Mouse (Mus musculus) c-Kit-positive CD71-negative TER-119-negative erythroid progenitor cells, embryonic 14.5 days (primary cell): ENCODE data around the gene Itgb6.

ENCODE experiments used
- DNase-seq: peaks from one replicate; pipeline ENCODE4 v3.0.0-alpha.2; 2013; ENCODE audit warnings: low read depth

The Itgb6 gene

DNA sequence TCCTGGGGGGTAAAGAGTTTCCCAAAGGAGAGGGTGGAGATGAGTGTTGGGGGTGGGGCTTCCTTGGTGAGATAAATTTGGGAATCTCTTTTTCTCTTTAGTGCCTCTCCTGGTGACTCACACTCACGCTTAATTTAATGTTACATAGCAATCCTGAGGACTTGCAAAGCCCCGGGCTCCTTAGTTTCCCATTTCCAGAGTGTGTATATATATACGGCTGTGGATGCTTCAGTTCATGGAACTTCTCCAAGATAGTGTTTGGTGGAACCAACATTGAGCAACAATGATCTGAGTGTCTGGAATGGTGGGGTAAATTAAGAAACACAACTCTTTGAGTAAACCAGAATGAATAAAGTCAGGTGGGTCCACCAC lies 108.6 kb downstream of the Itgb6 start:
- no peak for DNase-seq

DNA sequence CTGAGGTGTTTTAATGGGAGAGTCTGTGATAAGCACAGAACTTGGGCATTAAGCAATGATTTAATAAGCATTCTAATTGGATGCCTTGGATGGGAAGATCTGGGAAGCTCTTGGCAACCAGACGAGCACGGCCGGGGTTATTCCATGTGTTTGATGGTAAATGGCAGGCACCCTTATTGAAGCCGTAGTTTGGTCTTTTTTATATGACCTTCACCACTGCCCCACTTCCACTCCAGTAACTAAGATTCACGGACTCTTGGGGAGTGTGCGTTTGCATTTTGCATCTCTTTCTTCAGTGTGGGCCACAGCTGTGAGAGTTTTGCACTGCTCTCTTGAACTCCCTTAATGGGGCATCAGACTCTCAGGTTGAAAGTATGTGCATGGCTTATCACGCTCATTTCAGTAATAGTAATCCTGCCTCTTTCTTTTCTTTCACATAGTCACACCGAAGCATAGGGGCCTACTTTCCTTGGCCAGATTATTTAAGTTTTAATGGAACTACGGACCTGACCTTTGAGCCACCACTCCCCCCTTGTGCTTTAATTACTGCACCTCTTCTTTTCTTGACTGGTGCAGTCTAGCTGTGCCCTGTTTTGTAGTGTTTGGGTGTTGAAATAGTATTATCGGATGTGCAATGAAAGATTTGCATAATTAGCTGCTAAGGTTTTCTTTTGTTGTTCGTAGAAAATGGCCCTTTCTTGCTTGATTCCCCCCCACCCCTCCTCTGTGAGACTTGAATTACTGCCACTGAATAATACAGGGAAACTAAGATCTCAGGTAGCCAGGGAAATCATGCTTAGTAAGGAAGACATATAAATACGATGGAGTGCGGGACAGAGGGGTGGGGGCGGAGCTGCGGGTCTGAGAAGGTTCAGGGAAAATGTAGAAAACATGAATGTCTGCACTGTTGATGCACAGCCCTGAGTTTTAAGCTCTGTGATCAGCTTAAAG lies 109.3 kb downstream of the Itgb6 start:
- no peak for DNase-seq

DNA sequence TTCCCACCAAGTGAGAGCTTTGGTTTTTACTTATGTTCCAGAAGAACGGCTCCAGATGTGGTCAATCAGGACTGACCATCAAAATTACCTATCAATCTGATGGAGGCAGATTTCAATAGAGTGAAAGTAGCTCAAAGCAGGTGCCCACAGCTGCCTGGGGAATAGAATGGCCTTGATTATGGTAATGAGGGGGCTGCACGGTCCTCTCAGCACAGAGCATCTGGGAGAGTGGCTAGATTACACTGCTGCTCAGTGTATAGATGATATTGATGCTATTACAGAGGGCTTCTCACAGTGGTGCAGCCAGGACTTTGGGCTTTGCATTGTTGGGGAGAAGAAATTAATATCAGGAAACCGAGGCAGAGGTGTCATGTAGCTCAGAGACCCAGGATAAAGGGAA lies 110.8 kb downstream of the Itgb6 start:
- no peak for DNase-seq

DNA sequence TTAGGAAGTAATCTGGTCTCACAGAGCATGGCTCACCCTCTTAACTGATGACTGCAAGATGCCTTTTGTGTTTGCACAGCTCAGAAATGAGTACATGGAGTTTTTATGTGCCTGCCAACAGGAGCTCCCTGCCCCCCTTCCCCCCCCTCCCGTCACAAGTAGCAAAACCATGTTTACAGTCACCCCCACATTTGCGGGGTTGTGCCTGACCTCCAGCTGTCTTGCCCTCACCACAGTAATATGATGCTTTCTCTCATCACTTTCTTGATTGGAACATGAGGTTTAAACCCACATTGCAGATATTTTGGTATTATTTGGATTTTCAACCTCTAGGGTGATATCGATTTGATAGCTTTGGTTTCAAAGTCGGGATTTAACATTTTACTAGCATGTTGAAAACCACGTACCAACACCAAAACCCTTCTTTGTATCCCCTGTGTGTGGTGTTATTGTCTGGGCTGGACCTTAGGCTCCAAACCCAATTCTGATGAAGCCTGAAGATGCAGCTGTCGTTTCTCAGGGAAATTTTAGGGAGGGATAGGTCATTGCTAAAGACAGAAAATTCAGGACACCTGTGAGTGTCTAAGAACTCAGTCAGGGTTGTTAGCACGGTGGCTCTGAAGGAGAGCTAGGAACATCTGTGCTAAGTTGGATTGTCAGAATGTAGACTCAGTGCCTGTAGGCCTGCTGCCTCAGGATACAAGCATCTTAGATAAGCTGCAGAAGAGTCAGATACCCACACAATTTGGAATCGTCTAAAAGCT lies 112.8 kb downstream of the Itgb6 start:
- DNase-seq, result no peak

DNA sequence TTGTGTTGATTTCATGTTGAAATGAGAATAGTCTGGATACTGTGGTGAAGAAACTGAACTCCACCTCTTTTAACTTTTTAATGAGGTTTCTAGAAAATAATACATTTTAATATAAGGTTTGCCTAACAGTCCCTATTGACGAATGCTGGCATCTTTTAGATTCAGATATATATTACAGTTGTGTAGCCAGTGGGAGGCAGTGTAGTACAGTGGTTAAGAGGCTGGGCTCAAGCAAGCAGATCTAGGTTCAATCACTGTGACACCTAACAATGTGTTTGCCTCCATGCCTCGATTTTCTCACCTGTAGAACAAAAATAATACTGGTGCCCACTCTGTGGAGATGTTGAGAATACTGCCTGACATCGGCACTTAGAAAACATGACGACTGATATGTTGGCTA lies 114.5 kb downstream of the Itgb6 start:
- DNase-seq, result no peak

DNA sequence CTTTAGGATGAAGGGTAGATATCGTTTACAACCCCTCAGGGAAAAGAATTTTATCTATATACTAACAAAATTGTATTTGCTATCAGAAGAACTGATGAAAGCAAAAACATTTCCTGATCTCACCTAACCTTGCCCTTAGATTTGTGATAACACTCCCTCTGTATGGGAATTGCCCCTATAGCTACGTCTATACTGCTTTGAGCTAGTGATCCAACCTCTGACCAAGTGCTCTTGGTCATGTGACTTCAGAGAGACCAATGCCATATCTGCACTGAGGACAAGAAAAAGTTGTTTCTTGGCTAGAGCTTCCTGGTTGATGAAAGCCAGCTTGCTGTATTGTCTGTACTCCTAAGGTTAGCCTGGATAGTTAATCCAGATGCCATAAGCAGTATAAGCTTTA lies 121.1 kb downstream of the Itgb6 start:
- no peak for DNase-seq

DNA sequence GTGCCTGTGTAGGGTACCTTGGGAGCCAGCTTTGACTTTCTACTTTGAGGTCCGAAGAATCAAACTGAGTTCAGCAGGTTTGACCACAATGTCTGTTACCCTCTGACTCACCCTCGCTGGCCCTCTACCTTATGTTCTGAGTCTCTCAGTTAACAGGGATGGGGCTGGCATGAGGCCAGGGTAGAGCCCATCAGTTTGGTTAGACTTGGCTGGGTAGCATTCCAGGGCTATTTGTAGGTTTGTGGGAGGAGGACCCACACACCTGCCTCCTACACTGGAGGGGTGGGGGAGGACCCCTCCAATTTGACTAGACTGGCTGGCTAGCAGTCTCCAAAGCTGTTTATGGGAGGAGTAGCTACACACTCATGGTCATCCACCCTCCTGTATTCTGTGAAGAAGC lies 121.6 kb downstream of the Itgb6 start:
- DNase-seq, result no peak

DNA sequence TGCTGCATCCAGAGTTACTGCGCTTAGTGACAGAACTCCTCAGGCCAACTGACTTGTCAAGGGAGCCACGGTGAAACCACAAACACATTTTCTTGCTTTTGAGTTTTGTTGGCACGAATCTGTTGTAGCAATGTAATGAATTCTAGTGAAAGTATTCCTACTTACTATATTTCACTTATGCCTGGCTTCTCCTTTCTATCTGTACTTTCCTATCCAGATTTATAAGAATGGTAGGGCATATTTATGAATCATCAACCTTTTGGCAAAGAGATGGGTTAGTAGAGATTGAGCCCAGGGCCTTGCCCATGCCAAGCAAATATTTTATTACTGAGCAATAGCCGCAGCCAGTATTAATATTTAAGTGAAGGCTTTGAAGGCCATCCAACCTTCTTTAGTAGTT lies 139.0 kb downstream of the Itgb6 start:
- DNase-seq, result no peak

DNA sequence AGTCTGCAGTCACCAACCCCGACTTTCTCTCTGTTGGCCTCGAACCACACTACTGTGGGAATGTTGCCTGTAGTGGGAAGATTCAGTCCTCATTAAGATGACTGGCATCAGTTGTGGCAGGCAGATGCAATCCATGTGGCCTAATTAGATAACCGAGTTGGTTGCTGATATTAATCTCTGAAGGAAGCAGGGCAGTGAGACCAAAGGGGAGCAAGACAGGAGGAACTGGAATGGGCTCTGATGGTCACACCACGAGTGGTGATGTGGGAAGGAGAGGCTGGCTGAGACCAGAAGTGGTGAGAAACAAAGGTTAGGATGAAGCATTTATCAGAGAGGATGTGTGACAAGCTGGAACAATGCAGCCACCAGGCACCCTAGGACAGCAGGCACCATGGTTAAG lies 167.9 kb downstream of the Itgb6 start:
- no peak for DNase-seq

DNA sequence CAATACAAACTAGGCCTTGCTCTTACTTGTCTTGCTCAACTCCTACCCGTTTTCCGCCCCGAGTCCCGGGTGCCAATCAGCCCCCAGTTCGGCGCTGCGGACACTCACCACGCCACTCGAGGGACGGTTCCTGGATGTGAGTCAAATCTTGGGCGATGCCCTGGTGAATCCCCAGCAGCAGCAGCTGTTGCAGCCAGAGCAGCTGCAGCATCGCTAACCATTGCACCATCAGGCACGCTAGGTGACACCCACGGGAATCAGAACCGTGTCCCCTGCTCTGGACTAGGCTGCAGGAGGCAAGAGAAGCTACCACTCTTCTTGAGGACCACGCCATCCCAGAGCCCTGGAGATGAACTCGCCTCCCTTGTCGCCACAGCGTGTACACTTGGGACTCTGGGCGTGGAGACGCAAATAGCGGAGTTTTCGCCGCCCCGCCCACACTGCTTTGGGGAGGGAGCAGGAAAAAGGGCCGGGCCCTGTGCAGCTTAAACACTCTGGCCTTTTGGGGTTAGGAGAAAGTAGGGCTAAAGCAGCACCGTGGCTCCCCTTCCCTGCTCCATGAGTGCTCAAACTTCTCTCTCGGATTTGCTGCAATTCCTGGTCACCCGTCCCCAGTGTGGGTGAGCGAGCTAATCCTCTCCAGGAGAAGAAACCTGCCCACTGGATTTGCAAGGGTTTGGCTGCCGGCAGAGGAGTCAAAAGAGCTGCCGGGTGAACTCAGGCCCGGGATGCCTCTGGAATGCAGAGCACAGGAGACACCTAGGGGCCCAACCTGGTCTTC lies 169.4 kb downstream of the Itgb6 start, which contains the start of gene Pla2r1:
Gene Pla2r1, minus strand, starts transcription at position 407 of the 781 bp plus-strand sequence.
- DNase-seq, result peak; percentile 33

DNA sequence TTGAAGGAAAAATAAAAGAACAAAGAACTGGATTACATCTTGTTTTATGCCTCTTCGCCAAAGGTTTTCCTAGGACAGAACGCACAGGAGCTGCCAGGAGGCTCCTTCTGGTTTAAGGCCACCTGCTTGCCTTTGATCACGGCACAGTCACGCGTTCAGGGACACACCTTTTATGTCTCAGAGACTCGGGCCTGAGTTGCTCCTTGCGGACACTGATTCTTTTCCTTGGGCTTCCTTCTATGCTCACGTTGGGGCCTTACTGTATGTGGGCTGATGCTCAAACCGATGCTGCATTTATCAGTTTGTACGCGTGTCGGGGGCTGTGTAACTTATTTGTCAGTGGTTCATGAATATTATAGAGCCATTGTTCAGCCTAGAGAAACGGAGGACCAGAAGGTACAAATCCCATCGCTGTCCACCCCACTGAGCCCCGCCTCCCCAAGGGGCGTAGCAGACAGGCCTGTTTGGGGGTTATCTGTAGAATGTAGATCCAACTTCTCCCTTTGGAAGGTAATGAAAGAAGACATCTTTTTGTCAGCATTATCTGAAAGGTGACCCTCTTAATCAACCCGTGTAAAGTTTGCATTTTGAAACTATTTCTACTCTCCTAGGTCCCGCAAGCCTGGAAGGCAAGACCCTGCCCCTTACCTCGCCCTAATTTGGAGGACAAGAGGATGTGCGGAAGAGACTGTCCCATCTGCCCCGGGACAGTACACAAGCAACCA lies 170.1 kb downstream of the Itgb6 start:
- DNase-seq, result no peak

DNA sequence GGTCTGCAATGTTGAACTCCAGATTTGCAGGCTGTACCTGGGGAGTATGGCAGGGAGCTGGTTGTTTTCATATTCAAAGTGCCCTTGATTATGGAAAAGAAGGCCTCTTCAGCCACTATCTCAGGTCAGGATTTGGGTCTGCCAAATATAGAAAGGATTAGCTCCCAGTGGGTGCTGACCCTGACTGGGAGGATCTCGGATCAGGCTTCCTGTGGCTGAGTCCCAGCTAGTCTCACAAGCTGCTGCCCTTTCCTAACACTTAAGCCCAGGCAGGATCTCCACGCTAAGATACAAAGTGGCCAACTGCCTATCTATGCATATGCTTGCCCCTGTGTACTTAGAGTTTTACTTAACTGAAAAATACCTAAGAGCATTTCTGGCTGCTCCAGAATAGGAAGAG lies 170.8 kb downstream of the Itgb6 start:
- DNase-seq, result no peak

DNA sequence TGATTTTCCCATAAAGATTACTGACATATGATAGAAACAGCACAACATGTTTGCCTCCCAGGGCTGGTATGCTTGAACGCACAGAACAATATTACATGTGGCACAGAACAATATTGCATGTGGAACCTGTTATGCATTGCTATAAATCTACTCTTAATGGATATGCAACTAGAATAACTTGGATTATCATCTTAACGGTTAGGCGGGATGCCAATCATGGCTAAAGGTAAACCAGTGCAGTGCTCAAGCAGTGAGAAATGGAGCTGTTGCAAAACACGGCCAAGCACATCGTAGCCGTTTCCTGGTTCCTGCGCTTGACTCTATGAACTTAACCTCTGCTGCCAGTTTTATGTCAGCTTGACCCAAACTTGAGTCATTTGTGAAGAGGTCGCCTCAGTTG lies 171.9 kb downstream of the Itgb6 start:
- DNase-seq, result no peak

DNA sequence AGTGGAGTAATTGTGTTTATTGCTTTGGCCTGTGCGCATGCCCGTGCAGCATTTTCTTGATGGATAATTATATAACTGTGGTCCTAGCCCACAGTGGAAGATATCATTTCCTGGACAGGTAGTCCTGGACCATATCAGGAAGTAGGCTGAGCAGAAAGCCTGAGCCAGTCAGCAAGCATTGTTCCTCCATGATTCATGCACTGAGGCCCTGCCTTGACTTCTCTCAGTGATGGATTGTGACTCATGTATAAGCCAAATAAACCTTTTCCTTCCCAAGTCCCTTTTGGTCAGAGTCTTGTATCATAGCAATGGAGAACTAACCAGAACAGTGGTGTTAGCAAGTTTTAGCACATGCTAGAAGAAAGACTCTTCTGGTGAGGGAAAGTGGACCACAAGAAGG lies 172.6 kb downstream of the Itgb6 start:
- no peak for DNase-seq
